Mouse (Mus musculus) kidney, adult 10 weeks (tissue): Measurements from ENCODE around the gene Wdr20rt. TPM values are rescaled to one million over a fixed set of nuclear protein-coding genes. Genes with fewer than 3 reads are reported as not detected.

Source experiments
- polyA plus RNA-seq: library from polyadenylated mRNA; stranded (reverse); fragments of 350-450 nt; fragmentation: Illumina TruSeq; extraction: RNeasy Lipid Tissue Mini Kit (QIAGEN cat#74804); gene quantifications from one replicate; pipeline ENCODE4 v1.2.3, GENCODE M21; 2014; ENCODE audit warnings: low read depth, low replicate concordance

Wdr20rt gene
- not detected for polyA plus RNA-seq

DNA sequence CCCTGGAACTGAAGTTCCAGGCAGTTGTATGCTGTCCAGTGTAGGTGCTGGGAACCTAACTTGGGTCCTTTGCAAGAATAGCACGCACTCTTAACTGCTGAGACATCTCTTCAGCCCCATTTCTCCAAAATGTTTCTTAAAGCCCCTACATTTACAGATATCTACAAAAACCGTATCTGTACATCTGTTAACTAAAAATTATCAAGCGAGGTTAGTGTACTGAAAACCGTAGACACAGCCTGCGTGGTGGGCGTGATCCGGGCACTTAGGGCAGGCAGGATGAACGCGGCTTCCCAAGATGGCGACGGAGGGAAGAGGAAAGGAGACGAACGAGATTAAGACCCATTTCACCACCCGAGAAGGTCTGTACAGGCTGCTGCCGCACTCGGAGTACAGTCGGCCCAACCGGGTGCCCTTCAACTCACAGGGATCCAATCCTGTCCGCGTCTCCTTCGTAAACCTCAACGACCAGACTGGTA, at the start of gene Wdr20rt:
TSS of gene Wdr20rt (plus strand) at position 51 of the 479 bp plus-strand sequence.

Other genes with a start within 250 kb of the Wdr20rt start
- 54.0 TPM for gene Prpf39, start 189.2 kb upstream of the Wdr20rt start, polyA plus RNA-seq
- 355 TPM for gene Fkbp3, start 151.5 kb upstream of the Wdr20rt start, polyA plus RNA-seq
- 7.1 TPM for gene Fancm, start 149.9 kb upstream of the Wdr20rt start, polyA plus RNA-seq
- 0.49 TPM for gene Mis18bp1, start 52.9 kb upstream of the Wdr20rt start, polyA plus RNA-seq